ENCODE assay signal across 7 mouse cellular contexts in genomic region chr17:80148053-80148994, GRCm38 (mm10). TPM values are rescaled to one million over a fixed set of nuclear protein-coding genes. Genes with fewer than 3 reads are reported as not detected.
A peak's percentile ranks its signal among the peaks of the same experiment; 100 is the strongest.
DNase-seq lines count a peak whose midpoint lies in the region; ATAC-seq lines count a peak whose summit lies in the region.

No protein-coding gene starts in this region.

- H3K9ac ChIP-seq in intestine, embryonic 15.5 days = no peak overlapping the region
- no peak overlapping the region for H3K9ac ChIP-seq in neural tube, embryonic 14.5 days (replicated peaks; ENCODE audit: low read depth, low read length)

- H3K27me3 ChIP-seq in intestine, embryonic 15.5 days (replicated peaks) = no peaks in the 10 kb centered on the region
- no peaks in the 10 kb centered on the region for H3K27me3 ChIP-seq in neural tube, embryonic 14.5 days (ENCODE audit: control insufficient read depth, insufficient read depth, low read length)

- peak; percentile 68 to 82 for DNase-seq in adrenal gland, adult (ENCODE audit: inconsistent age in 2 of 2, low spot score in 1 of 2)
- peak; percentile 15 to 41 for DNase-seq in adrenal gland, postnatal 4 days (ENCODE audit: low spot score in 2 of 2)
- DNase-seq in heart, adult 11 months = peak; percentile 98
- peak; percentile 63 for DNase-seq in left cerebral cortex, postnatal 36 days (ENCODE audit: low spot score in 2 of 2)
- DNase-seq in spleen, postnatal 14 days (ENCODE audit: low spot score in 2 of 2) = no peak

- intact Hi-C loops in left cerebral cortex, postnatal 36 days (cut with DNase I) = no loop called here

- H3K27ac ChIP-seq in intestine, embryonic 15.5 days = no peak overlapping the region; the same call in 1 of the 2 replicates
- H3K27ac ChIP-seq in neural tube, embryonic 14.5 days (ENCODE audit: low read depth, low read length) = no peak overlapping the region

- no peaks in the 10 kb centered on the region for H3K9me3 ChIP-seq in intestine, embryonic 15.5 days
- H3K9me3 ChIP-seq in neural tube, embryonic 14.5 days (ENCODE audit: control insufficient read depth, low read length) = no peaks in the 10 kb centered on the region

- no peaks in the 10 kb centered on the region for H3K36me3 ChIP-seq in intestine, embryonic 15.5 days
- H3K36me3 ChIP-seq in neural tube, embryonic 14.5 days (ENCODE audit: control insufficient read depth, insufficient read depth, low read length) = no peaks in the 10 kb centered on the region

- peak; percentile 80 for ATAC-seq in intestine, embryonic 15.5 days
- peak; percentile 68; the same call in 1 of the 2 replicates for ATAC-seq in neural tube, embryonic 14.5 days (ENCODE audit: low read depth)

- H3K4me1 ChIP-seq in intestine, embryonic 15.5 days (replicated peaks) = 0 out of 2 replicates have a peak, but pooled peaks cover 3% of the 10 kb centered on the region
- no peaks in the 10 kb centered on the region for H3K4me1 ChIP-seq in neural tube, embryonic 14.5 days (ENCODE audit: control insufficient read depth, insufficient read depth, low read length)

- H3K4me3 ChIP-seq in intestine, embryonic 15.5 days (replicated peaks) = no peak overlapping the region
- no peak overlapping the region for H3K4me3 ChIP-seq in neural tube, embryonic 14.5 days (ENCODE audit: low read depth, low read length)

- 54% methylated on average over 23 of the region's 23 CpGs for WGBS in intestine, embryonic 15.5 days
- WGBS in neural tube, embryonic 14.5 days = 44% methylated on average over 23 of the region's 23 CpGs

- H3K4me2 ChIP-seq in intestine, embryonic 15.5 days (replicated peaks) = peak overlapping the region; percentile 0; the same call in 1 of the 2 replicates
- peak overlapping the region; percentile 12; the same call in 1 of the 2 replicates for H3K4me2 ChIP-seq in neural tube, embryonic 14.5 days (ENCODE audit: low read depth, low read length)

RNA-seq across cellular contexts. Expression of gene Galm, which starts 21.1 kb away (rescaled TPM):
- 10 to 100 TPM; 14.5 to 16.2 TPM for total RNA-seq in adrenal gland, postnatal 4 days (2021)
- polyA plus RNA-seq in intestine, embryonic 15.5 days (2015; fragmentation: Nextera tagmentation; extraction: Ambion mirVana) = 67.2 and 71.1 TPM in 2 replicates
- 1 to 10 TPM; 2.6 to 2.7 TPM for total RNA-seq in left cerebral cortex, postnatal 36 days (2021)
- 0.79 and 1.7 TPM in 2 replicates for polyA plus RNA-seq in neural tube, embryonic 14.5 days (2014; fragmentation: Nextera tagmentation; extraction: Ambion mirVana)

RNA-seq across cellular contexts. Expression of gene Srsf7, which starts 58.8 kb away (rescaled TPM):
- 100 to 1,000 TPM; 172 to 192 TPM for total RNA-seq in adrenal gland, postnatal 4 days (2021)
- 497 and 569 TPM in 2 replicates for polyA plus RNA-seq in intestine, embryonic 15.5 days (2015; fragmentation: Nextera tagmentation; extraction: Ambion mirVana)
- total RNA-seq in left cerebral cortex, postnatal 36 days (2021) = 100 to 1,000 TPM in 1 of 2 experiments, 10 to 100 TPM in 1; 86.3 to 112 TPM
- polyA plus RNA-seq in neural tube, embryonic 14.5 days (2014; fragmentation: Nextera tagmentation; extraction: Ambion mirVana) = 400 and 447 TPM in 2 replicates

RNA-seq across cellular contexts. Expression of gene Ttc39d, which starts 58.9 kb away (rescaled TPM):
- under 1 TPM; 0.11 to 0.25 TPM for total RNA-seq in adrenal gland, postnatal 4 days (2021)
- polyA plus RNA-seq in intestine, embryonic 15.5 days (2015; fragmentation: Nextera tagmentation; extraction: Ambion mirVana) = 0.11 and 0.16 TPM in 2 replicates
- total RNA-seq in left cerebral cortex, postnatal 36 days (2021) = under 1 TPM in 1 of 2 experiments, not detected in 1; 0.43 TPM
- polyA plus RNA-seq in neural tube, embryonic 14.5 days (2014; fragmentation: Nextera tagmentation; extraction: Ambion mirVana) = 0.11 and 0.14 TPM in 2 replicates

Comparison
In these comparisons a context has a peak if more than half of its experiments do, and no peak if none do; other contexts are left out.
1. DNase-seq: peak in adrenal gland, adult (2 of 2), adrenal gland, postnatal 4 days (2 of 2), heart, adult 11 months (single experiment) and left cerebral cortex, postnatal 36 days (2 of 2); none in spleen, postnatal 14 days (0 of 2).
2. RNA of gene Galm, which starts 21.1 kb away (total RNA-seq): 14.5 to 16.2 TPM in adrenal gland, postnatal 4 days; 2.6 to 2.7 TPM in left cerebral cortex, postnatal 36 days; every median in the first group is over 4 times any median in the second.